Mouse (Mus musculus): ENCODE measurements around the gene Bricd5. TPM values are rescaled to one million over a fixed set of nuclear protein-coding genes. Genes with fewer than 3 reads are reported as not detected.

Bricd5 gene
- total RNA-seq, 1 experiment from 2014 or later = 0.85 TPM

Other genes starting within 250 kb of the Bricd5 start
- 8.3 and 9.6 TPM in 2 replicates for gene Ccnf, start 222.4 kb upstream of the Bricd5 start, total RNA-seq (2021)
- gene Abca17, start 122.8 kb upstream of the Bricd5 start, total RNA-seq (2021) = 0.12 TPM in 1 of 2 replicates, not detected in the other
- gene Abca3, start 121.9 kb upstream of the Bricd5 start, total RNA-seq (2021) = 23.8 and 28.1 TPM in 2 replicates
- 72.0 and 76.1 TPM in 2 replicates for gene Rnps1, start 59.3 kb upstream of the Bricd5 start, total RNA-seq (2021)
- gene Eci1, start 47.2 kb upstream of the Bricd5 start, total RNA-seq (2021) = 228 and 261 TPM in 2 replicates
- 2.7 and 3.5 TPM in 2 replicates for gene Dnase1l2, start 30.8 kb upstream of the Bricd5 start, total RNA-seq (2021)
- gene E4f1, start 3.6 kb upstream of the Bricd5 start, total RNA-seq (2021) = 21.7 and 33.7 TPM in 2 replicates
- 71.8 and 83.4 TPM in 2 replicates for gene Pgp, start 3.5 kb upstream of the Bricd5 start, total RNA-seq (2021)
- gene Mlst8, start 5.2 kb downstream of the Bricd5 start, total RNA-seq (2021) = 29.7 and 37.3 TPM in 2 replicates
- 26.2 and 60.8 TPM in 2 replicates for gene Caskin1, start 14.7 kb downstream of the Bricd5 start, total RNA-seq (2021)
- 105 and 133 TPM in 2 replicates for gene Traf7, start 54.1 kb downstream of the Bricd5 start, total RNA-seq (2021)
- 1.3 and 1.4 TPM in 2 replicates for gene Rab26, start 60.3 kb downstream of the Bricd5 start, total RNA-seq (2021)
- gene Pkd1, start 76.0 kb downstream of the Bricd5 start, total RNA-seq (2021) = 45.2 and 65.8 TPM in 2 replicates
- 108 and 138 TPM in 2 replicates for gene Tsc2, start 158.7 kb downstream of the Bricd5 start, total RNA-seq (2021)
- 7.2 and 12.6 TPM in 2 replicates for gene Nthl1, start 158.8 kb downstream of the Bricd5 start, total RNA-seq (2021)
- 53.4 and 63.5 TPM in 2 replicates for gene Slc9a3r2, start 176.4 kb downstream of the Bricd5 start, total RNA-seq (2021)
- gene Npw, start 184.6 kb downstream of the Bricd5 start, total RNA-seq (2021) = not detected in 2 replicates
- gene Zfp598, start 195.8 kb downstream of the Bricd5 start, total RNA-seq (2021) = 53.9 and 54.7 TPM in 2 replicates
- gene Syngr3, start 216.1 kb downstream of the Bricd5 start, total RNA-seq (2021) = 1.2 and 2.1 TPM in 2 replicates
- gene Gfer, start 222.3 kb downstream of the Bricd5 start, total RNA-seq (2021) = 30.5 and 33.5 TPM in 2 replicates
- 4.5 and 6.5 TPM in 2 replicates for gene Noxo1, start 222.3 kb downstream of the Bricd5 start, total RNA-seq (2021)
- gene Tbl3, start 233.8 kb downstream of the Bricd5 start, total RNA-seq (2021) = 33.3 and 39.6 TPM in 2 replicates
- gene Rnf151, start 244.2 kb downstream of the Bricd5 start, total RNA-seq (2021) = 0.27 and 0.81 TPM in 2 replicates
- gene Rps2, start 244.2 kb downstream of the Bricd5 start, total RNA-seq (2021) = 579 and 669 TPM in 2 replicates

All from adrenal gland, postnatal 25 days (tissue).